Mouse (Mus musculus): ENCODE results near the gene Smad1. TPM values are rescaled to one million over a fixed set of nuclear protein-coding genes. Genes with fewer than 3 reads are reported as not detected.

Smad1 gene
- total RNA-seq, 2 experiments from 2014 or later = 14.5 to 16.3 TPM

- intact Hi-C loops (cut with DNase I) = no loop called here
- no peak for DNase-seq (ENCODE audit: low spot score)
Observed at GRCm38 (mm10) chr8:79362430-79362829, 36.9 kb downstream of the Smad1 start.

GRCm38 (mm10) chr8:79360774-79361527, 38.4 kb downstream of the Smad1 start:
- intact Hi-C loops (cut with DNase I) = no loop called here
- DNase-seq (ENCODE audit: low spot score) = no peak

- no peak for DNase-seq (ENCODE audit: low spot score)
- intact Hi-C loops (cut with DNase I) = no loop called here
Observed at GRCm38 (mm10) chr8:79360302-79360701, 39.0 kb downstream of the Smad1 start.

- no peak for DNase-seq (ENCODE audit: low spot score)
- intact Hi-C loops (cut with DNase I) = no loop called here
Observed at GRCm38 (mm10) chr8:79355721-79356434, 43.4 kb downstream of the Smad1 start.

GRCm38 (mm10) chr8:79354009-79354408, 45.3 kb downstream of the Smad1 start:
- no peak for DNase-seq (ENCODE audit: low spot score)
- intact Hi-C loops (cut with DNase I) = no loop called here

GRCm38 (mm10) chr8:79351916-79352315, 47.4 kb downstream of the Smad1 start:
- DNase-seq (ENCODE audit: low spot score) = no peak
- intact Hi-C loops (cut with DNase I) = no loop called here

- intact Hi-C loops (cut with DNase I) = no loop called here
- DNase-seq (ENCODE audit: low spot score) = no peak
Observed at GRCm38 (mm10) chr8:79350805-79351204, 48.5 kb downstream of the Smad1 start.

GRCm38 (mm10) chr8:79350094-79350593, 49.2 kb downstream of the Smad1 start:
- intact Hi-C loops (cut with DNase I) = no loop called here
- DNase-seq (ENCODE audit: low spot score) = peak; percentile 71

GRCm38 (mm10) chr8:79346414-79346813, 52.9 kb downstream of the Smad1 start:
- DNase-seq (ENCODE audit: low spot score) = no peak

GRCm38 (mm10) chr8:79345856-79346255, 53.5 kb downstream of the Smad1 start:
- intact Hi-C loops (cut with DNase I) = no loop called here
- no peak for DNase-seq (ENCODE audit: low spot score)

More at GRCm38 (mm10) chr8:79346414-79346813, 52.9 kb downstream of the Smad1 start:
- intact Hi-C loops (cut with DNase I) = no loop called here

GRCm38 (mm10) chr8:79341236-79341635, 58.1 kb downstream of the Smad1 start:
- intact Hi-C loops (cut with DNase I) = loop anchor here (5.0 kb wide), 1 partner anchor 56 kb away; the partner anchor contains the start of gene Smad1
- DNase-seq (ENCODE audit: low spot score) = no peak

GRCm38 (mm10) chr8:79339555-79339954, 59.8 kb downstream of the Smad1 start:
- intact Hi-C loops (cut with DNase I) = loop anchor here (2.0 to 5.0 kb wide), 3 partner anchors 42 to 245 kb away; no protein-coding TSS in a partner anchor
- no peak for DNase-seq (ENCODE audit: low spot score)

GRCm38 (mm10) chr8:79338619-79339018, 60.7 kb downstream of the Smad1 start:
- intact Hi-C loops (cut with DNase I) = loop anchor here (2.0 to 5.0 kb wide), 3 partner anchors 41 to 246 kb away; no protein-coding TSS in a partner anchor
- DNase-seq (ENCODE audit: low spot score) = no peak

GRCm38 (mm10) chr8:79332109-79332900, 67.0 kb downstream of the Smad1 start:
- intact Hi-C loops (cut with DNase I) = no loop called here
- no peak for DNase-seq (ENCODE audit: low spot score)

- intact Hi-C loops (cut with DNase I) = no loop called here
- no peak for DNase-seq (ENCODE audit: low spot score)
Observed at GRCm38 (mm10) chr8:79331571-79331970, 67.7 kb downstream of the Smad1 start.

- DNase-seq (ENCODE audit: low spot score) = no peak
- intact Hi-C loops (cut with DNase I) = no loop called here
Observed at GRCm38 (mm10) chr8:79331017-79331416, 68.3 kb downstream of the Smad1 start.

GRCm38 (mm10) chr8:79329735-79330134, 69.6 kb downstream of the Smad1 start:
- no peak for DNase-seq (ENCODE audit: low spot score)
- intact Hi-C loops (cut with DNase I) = no loop called here

GRCm38 (mm10) chr8:79329182-79329581, 70.1 kb downstream of the Smad1 start:
- no peak for DNase-seq (ENCODE audit: low spot score)
- intact Hi-C loops (cut with DNase I) = no loop called here

GRCm38 (mm10) chr8:79325510-79325909, 73.8 kb downstream of the Smad1 start:
- peak; percentile 21 for DNase-seq (ENCODE audit: low spot score)
- intact Hi-C loops (cut with DNase I) = no loop called here

GRCm38 (mm10) chr8:79324928-79325327, 74.4 kb downstream of the Smad1 start:
- no peak for DNase-seq (ENCODE audit: low spot score)
- intact Hi-C loops (cut with DNase I) = no loop called here

All from heart, postnatal 25 days (tissue).